Mouse (Mus musculus) intestine, embryonic 15.5 days (tissue): ENCODE data around the gene Lclat1. TPM values are rescaled to one million over a fixed set of nuclear protein-coding genes. Genes with fewer than 3 reads are reported as not detected.

Experiments
- ATAC-seq: fragments of 200-750 bp; cut with Nextera tagmentation; 2 replicates; pipeline ENCODE4 v1.8.0; 2017; ENCODE audit warnings: moderate TSS enrichment, moderate library complexity
- H3K27ac ChIP-seq: fragments of 300-500 bp; sonication (generic); 2 replicates; pipeline ENCODE4 v1.5.1; 2015; ENCODE audit warnings: mild to moderate bottlenecking, inconsistent platforms
- H3K27me3 ChIP-seq: fragments of 300-500 bp; sonication (generic); replicated peaks from 2 replicates; pipeline ENCODE4 v1.6.1; 2015; ENCODE audit warnings: inconsistent platforms
- H3K36me3 ChIP-seq: fragments of 300-500 bp; sonication (generic); 2 replicates; pipeline ENCODE4 v1.6.1; 2015; ENCODE audit warnings: inconsistent platforms
- H3K4me1 ChIP-seq: fragments of 300-500 bp; sonication (generic); replicated peaks from 2 replicates; pipeline ENCODE4 v1.6.1; 2015; ENCODE audit warnings: inconsistent platforms
- H3K4me2 ChIP-seq: fragments of 300-500 bp; sonication (generic); replicated peaks from 2 replicates; pipeline ENCODE4 v1.6.1; 2015; ENCODE audit warnings: mild to moderate bottlenecking, inconsistent platforms
- H3K4me3 ChIP-seq: fragments of 300-500 bp; sonication (generic); replicated peaks from 2 replicates; pipeline ENCODE4 v1.5.1; 2015; ENCODE audit warnings: inconsistent platforms
- H3K9ac ChIP-seq: fragments of 300-500 bp; sonication (generic); 2 replicates; pipeline ENCODE4 v1.6.1; 2015; ENCODE audit warnings: inconsistent platforms
- H3K9me3 ChIP-seq: fragments of 300-500 bp; sonication (generic); 2 replicates; pipeline ENCODE4 v1.6.1; 2016; ENCODE audit warnings: inconsistent platforms
- WGBS: fragments of 180-500 bp; shearing (Covaris S2); methylation state at CpG from one replicate; pipeline ENCODE4 v1.1.7; 2015; 5-methylcytosine and 5-hydroxymethylcytosine counted together
- polyA plus RNA-seq: library from polyadenylated mRNA; unstranded; fragments of >200 nt; fragmentation: Nextera tagmentation; extraction: Ambion mirVana; gene quantifications from 2 replicates; pipeline ENCODE4 v1.2.1, GENCODE M21; 2015

Lclat1 gene
- 24.2 and 25.0 TPM in 2 replicates for polyA plus RNA-seq

DNA sequence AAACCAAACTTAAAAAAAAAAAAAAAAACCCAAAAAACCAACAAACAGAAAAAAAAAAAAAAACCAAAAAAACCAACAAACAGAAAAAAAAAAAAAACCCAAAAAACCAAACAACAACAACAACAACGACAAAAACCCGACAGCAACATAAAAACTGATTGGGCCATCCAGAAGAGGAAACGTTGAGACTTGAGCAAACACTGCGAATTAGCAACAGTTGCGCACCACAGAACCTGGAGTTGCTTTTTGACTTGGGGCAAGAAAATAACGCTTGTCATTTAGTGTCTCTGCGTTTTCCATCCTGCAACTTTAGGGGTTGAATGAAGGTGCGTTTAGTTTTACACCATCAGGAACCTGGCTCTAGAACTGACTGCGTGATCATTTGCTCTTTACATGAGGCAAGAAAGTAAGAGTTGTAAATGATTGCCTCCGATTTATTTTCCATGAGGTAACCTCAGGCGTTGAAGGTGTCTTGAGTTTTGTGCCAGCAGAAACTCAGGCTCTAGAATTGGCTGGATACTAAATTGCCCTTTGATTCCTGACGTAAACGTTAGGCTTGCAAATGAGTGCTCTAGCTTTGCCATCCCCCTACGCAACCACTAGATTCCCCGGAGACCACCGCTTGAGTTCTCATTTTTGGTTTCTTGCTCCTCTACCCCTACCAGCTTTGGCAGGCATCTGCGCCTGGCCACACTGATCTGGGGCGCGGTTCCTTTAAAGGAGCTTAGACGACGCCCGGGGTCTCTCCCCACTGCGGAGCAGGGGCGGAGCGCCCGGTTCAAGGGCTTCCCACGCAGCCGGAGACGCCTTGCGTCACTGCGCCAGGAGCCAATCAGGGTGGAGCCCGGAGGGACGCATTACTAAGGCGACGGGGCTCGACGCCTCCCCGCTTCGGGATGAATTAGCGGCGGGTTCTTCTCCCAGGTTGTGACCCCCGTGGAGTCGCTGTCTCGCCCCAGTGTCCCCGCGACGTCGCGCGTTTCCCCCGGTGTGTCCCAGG lies at the start of gene Lclat1:
TSS of gene Lclat1 (plus strand) at position 828 of the 1,000 bp plus-strand sequence.
- H3K27me3 ChIP-seq, result no peaks in the 10 kb centered on the region
- peak within 1 kb of the TSS; percentile 77 for H3K9ac ChIP-seq
- 4% methylated on average over 51 of the region's 51 CpGs for WGBS

DNA sequence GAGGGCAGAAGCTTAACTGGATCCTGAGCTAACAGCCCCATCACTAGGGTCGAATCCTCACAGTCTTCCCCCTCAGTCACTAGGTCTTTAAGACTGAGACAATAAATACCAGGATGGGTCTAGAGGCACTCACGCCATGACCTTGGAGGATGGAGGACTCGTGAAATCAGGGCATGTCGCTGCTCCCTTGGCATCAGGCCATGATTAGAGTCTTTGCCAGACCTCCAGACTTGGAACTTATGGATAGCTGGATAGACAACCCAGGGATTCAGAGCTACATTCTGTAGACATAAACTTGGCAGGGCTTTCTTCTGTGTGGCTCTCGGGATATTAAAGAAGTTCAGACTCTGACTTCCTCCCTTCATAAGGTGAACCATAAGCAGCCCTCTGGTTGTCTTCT lies 49.5 kb upstream of the Lclat1 start:
- H3K4me3 ChIP-seq, result no peak overlapping the region
- no peaks in the 10 kb centered on the region for H3K27me3 ChIP-seq
- no peaks in the 10 kb centered on the region for H3K9me3 ChIP-seq
- H3K9ac ChIP-seq, result no peak overlapping the region
- H3K4me2 ChIP-seq, result no peak overlapping the region
- peaks cover 18% of the 10 kb centered on the region for H3K4me1 ChIP-seq
- H3K27ac ChIP-seq, result no peak overlapping the region
- ATAC-seq, result no peak
- H3K36me3 ChIP-seq, result no peaks in the 10 kb centered on the region
- WGBS, result 52% methylated on average over 5 of the region's 5 CpGs

More for the DNA sequence above, at the start of gene Lclat1:
- peak within 1 kb of the TSS; percentile 76 for H3K4me2 ChIP-seq
- H3K4me1 ChIP-seq, result peaks cover 3% of the 10 kb centered on the region; the same call in 1 of the 2 replicates
- peak within 1 kb of the TSS; percentile 89 for H3K27ac ChIP-seq
- H3K4me3 ChIP-seq, result peak within 1 kb of the TSS; percentile 79
- ATAC-seq, result peak; percentile 98
- no peaks in the 10 kb centered on the region for H3K9me3 ChIP-seq
- H3K36me3 ChIP-seq, result no peaks in the 10 kb centered on the region

DNA sequence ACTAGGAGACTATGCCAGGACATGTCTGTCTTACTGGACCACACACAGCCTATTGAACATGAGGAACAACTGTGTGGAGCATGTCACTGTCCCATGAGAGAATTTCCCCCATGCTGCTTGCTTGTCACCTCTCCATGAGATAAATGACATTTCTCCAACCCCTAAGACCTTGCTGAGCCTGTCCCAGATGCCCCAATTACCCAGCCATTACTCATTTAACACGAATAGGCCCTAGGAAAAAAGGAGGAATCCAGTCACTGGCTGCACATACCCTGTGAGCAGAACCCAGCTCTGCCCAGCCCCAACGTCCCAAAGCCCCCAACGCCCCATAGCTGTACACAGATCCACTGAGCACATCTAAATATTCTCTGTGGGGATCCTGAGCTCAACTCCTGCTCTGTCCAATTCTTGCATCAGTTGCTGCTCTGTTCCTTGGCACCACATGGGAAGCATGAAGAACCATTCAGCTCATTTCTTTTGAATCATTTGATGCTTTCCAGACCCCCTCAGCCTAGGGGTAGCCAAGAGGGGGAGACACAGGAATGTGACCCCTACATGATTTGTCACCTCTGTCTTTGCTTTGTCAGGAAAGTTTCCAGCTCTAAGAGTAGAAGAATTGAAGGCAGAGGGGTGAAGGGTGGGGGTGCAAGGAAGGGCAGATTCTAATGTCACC lies 47.4 kb upstream of the Lclat1 start:
- peak; percentile 80 for ATAC-seq
- Histone ChIP-seq H3K36me3 (no peaks in the 10 kb centered on the region), H3K9ac (no peak overlapping the region), H3K27me3 (no peaks in the 10 kb centered on the region), H3K27ac (peak overlapping the region; percentile 39), H3K9me3 (no peaks in the 10 kb centered on the region), H3K4me3 (no peak overlapping the region), H3K4me1 (peaks cover 13% of the 10 kb centered on the region; the same call in 1 of the 2 replicates), H3K4me2 (no peak overlapping the region)
- 28% methylated on average over 3 of the region's 3 CpGs for WGBS

DNA sequence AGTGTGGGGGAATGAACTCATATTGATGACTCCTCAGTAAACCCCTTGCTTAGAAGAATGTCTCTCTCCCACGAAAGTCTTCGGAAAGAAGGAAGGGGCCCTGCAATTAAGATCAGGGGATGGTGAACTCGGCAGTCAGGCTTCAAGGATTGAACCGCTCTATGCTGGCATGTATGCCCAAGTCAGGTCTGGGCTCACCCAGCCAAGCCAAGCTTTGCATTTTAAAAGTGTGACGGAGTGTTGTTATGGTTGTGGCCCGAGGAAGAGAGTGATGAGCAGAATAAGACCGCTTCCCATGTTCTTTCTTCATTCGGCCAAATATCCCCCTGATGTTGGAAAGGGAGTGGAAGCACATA lies 46.9 kb upstream of the Lclat1 start:
- Histone ChIP-seq H3K9me3 (no peaks in the 10 kb centered on the region), H3K4me1 (peaks cover 13% of the 10 kb centered on the region; the same call in 1 of the 2 replicates), H3K36me3 (no peaks in the 10 kb centered on the region), H3K27ac (peak overlapping the region; percentile 20; the same call in 1 of the 2 replicates), H3K27me3 (no peaks in the 10 kb centered on the region), H3K4me2 (no peak overlapping the region), H3K4me3 (no peak overlapping the region), H3K9ac (no peak overlapping the region)
- WGBS, result 51% methylated on average over 8 of the region's 8 CpGs
- ATAC-seq, result peak; percentile 43; the same call in 1 of the 2 replicates

DNA sequence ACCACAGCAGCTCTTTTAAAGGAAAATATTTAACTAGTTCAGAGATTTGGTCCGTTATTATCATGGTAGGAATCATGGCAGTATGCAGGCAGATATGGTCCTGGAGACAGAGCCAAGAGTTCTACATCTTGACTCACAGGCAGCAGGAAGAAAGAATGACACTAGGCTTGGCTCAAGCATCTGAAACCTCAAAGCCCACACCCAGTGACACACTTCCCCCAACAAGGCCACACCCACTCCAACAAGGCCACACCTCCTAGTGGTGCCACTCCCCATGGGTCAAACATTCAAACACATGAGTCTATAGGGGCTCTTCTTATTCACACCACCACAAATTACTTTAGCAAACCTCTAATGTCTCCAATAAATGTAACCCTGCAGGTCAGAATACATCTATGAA lies 45.1 kb upstream of the Lclat1 start:
- 79% methylated on average over 1 of the region's 1 CpGs for WGBS
- no peak for ATAC-seq
- Histone ChIP-seq H3K4me1 (peaks cover 27% of the 10 kb centered on the region), H3K4me3 (no peak overlapping the region), H3K27me3 (no peaks in the 10 kb centered on the region), H3K36me3 (no peaks in the 10 kb centered on the region), H3K9ac (no peak overlapping the region), H3K9me3 (no peaks in the 10 kb centered on the region), H3K4me2 (no peak overlapping the region), H3K27ac (no peak overlapping the region)

DNA sequence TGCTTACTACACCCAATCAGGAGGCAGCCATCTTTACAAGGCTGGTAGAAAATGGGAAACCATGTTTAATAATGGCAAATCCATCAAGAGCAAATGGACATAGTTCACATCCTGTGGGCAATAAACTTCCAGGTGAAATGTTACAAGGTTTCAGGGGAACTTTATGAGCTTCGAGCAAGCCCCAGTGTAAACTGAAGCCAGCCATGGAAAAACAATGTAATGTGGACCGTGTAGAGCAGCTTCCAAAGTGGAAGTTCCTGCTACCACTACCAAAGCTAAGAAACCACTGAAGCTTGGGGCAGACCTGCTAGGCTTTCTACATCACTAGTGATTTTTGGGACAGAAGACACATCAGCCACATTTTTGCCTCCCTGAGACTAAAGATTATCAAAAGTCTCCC lies 44.5 kb upstream of the Lclat1 start:
- no peaks in the 10 kb centered on the region for H3K9me3 ChIP-seq
- no peak for ATAC-seq
- H3K27ac ChIP-seq, result no peak overlapping the region
- H3K4me2 ChIP-seq, result no peak overlapping the region
- no peak overlapping the region for H3K9ac ChIP-seq
- 67% methylated on average over 2 of the region's 2 CpGs for WGBS
- no peaks in the 10 kb centered on the region for H3K27me3 ChIP-seq
- peaks cover 29% of the 10 kb centered on the region for H3K4me1 ChIP-seq
- H3K4me3 ChIP-seq, result no peak overlapping the region
- no peaks in the 10 kb centered on the region for H3K36me3 ChIP-seq

DNA sequence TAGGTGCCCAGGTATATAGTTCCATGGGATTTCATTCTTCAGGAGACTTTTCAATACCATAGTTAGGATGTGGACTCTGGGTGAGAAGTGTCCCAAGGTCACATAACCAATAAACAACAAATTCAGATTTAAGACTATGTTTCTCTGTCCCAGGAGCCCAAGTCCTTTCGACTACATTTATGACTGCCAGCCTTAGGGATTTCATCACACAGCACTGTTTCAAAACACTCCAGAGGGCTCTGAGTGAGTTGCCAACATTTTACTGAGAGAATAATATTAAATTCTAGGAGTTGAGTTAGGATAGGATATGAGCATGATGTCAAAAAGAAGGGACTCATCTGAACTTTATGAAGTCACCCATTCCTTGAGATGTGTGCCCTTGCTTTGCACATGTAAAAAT lies 44.0 kb upstream of the Lclat1 start:
- no peak for ATAC-seq
- H3K36me3 ChIP-seq, result no peaks in the 10 kb centered on the region
- H3K4me2 ChIP-seq, result no peak overlapping the region
- WGBS, result 76% methylated on average over 1 of the region's 1 CpGs
- H3K9ac ChIP-seq, result no peak overlapping the region
- H3K4me1 ChIP-seq, result peaks cover 30% of the 10 kb centered on the region
- no peak overlapping the region for H3K27ac ChIP-seq
- no peaks in the 10 kb centered on the region for H3K27me3 ChIP-seq
- no peak overlapping the region for H3K4me3 ChIP-seq
- no peaks in the 10 kb centered on the region for H3K9me3 ChIP-seq

DNA sequence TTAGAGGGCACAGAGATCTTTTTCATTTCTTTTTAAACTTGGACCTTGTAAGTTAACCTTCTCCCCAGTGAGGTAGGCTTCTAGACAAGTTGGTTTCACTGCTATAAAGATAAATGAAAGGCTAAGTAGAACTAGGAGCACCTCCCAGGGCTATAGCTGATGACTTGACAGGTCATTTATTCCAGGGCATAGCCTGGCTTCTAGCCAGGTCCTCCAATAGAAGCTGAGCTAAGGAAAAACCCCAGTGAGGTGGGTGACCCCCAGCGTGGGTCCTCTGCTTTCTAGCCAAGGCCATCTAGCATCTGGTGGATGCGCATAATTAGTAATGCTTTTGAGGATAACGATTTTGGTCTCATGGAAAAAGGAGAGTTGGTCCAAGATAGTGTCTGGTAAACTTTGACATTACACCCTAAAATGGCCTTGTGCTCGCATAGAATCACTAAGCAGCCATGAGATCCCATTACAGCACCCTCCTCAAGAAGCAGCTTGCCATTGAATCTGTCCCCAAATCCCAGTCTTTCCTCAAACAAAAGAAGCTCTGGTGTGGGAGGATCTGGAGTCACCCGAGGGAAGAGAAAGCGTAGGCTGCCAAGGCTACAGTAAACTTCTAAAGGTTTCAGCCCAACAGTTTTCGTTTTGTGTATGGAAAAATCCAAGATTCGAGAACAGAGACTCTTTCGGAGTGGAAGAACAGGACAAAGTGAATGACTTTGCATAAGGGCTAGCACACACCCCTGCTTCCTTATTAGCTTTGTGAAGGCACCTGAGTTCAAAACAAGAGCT lies 41.2 kb upstream of the Lclat1 start:
- no peaks in the 10 kb centered on the region for H3K36me3 ChIP-seq
- no peak overlapping the region for H3K9ac ChIP-seq
- H3K9me3 ChIP-seq, result no peaks in the 10 kb centered on the region
- no peak overlapping the region for H3K4me3 ChIP-seq
- no peaks in the 10 kb centered on the region for H3K27me3 ChIP-seq
- WGBS, result 66% methylated on average over 9 of the region's 9 CpGs
- peaks cover 29% of the 10 kb centered on the region for H3K4me1 ChIP-seq
- peak overlapping the region; percentile 72 for H3K27ac ChIP-seq
- H3K4me2 ChIP-seq, result no peak overlapping the region
- no peak for ATAC-seq

DNA sequence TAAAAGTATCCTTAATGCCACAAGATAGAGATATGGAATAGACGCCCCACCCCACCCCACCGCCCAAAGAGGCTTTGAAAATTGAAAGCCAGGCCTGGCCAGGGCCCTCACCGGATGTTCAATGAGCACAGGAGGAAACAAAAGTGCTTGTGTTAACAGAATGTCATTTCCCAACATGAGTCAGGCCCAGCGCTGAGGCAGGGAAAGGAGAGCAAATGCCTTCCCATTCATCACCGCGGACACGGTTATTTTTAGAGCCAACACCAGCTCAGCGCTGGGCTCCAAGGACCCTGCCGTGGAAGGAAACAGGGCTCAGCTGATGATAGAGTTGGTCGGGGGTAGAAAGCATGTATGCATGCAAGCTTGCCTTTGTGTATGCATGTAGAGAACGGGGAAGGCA lies 40.4 kb upstream of the Lclat1 start:
- H3K9me3 ChIP-seq, result no peaks in the 10 kb centered on the region
- no peaks in the 10 kb centered on the region for H3K27me3 ChIP-seq
- ATAC-seq, result peak; percentile 50
- H3K9ac ChIP-seq, result 0 out of 2 replicates have a peak overlapping the region, but pooled peaks have one; percentile 11
- H3K36me3 ChIP-seq, result no peaks in the 10 kb centered on the region
- 0 out of 2 replicates have a peak overlapping the region, but pooled peaks have one; percentile 1 for H3K4me2 ChIP-seq
- H3K27ac ChIP-seq, result peak overlapping the region; percentile 72
- 28% methylated on average over 11 of the region's 11 CpGs for WGBS
- no peak overlapping the region for H3K4me3 ChIP-seq
- H3K4me1 ChIP-seq, result peaks cover 29% of the 10 kb centered on the region

DNA sequence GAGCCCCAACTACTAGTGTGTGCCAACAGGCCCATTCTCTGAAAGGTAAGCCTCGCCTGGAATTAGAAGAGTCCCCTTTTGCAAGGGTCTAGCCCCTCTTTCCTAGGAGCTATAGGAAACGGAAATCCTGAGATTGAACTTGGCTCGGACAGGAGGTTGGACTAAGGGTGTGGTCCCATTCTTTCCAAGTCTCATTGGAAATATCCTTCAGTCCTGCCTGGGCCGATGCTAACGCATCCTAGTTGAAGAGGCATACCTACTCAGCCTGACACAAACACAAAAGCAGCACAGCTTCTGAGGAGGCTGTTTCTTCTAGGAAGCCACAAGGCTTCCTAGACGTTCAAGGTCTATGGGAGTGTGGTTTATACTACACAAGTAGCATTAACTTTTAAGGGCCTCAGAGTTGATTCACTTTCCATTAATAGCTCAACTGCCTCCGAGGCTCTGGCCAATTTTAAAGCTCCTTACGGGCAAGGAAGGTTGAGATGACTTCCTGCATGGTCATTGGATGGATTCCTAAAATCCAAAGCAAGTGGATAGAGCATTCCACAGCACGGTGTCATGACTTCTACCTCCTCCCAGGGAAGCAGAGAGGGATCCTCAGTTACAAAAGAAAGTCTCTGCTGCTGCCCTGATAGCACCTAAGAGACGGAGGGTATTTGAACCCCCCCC lies 39.3 kb upstream of the Lclat1 start:
- Histone ChIP-seq H3K9me3 (no peaks in the 10 kb centered on the region), H3K4me2 (no peak overlapping the region), H3K9ac (no peak overlapping the region), H3K27ac (peak overlapping the region; percentile 72), H3K4me1 (peaks cover 37% of the 10 kb centered on the region), H3K27me3 (no peaks in the 10 kb centered on the region), H3K4me3 (no peak overlapping the region), H3K36me3 (no peaks in the 10 kb centered on the region)
- WGBS, result 57% methylated on average over 10 of the region's 10 CpGs
- no peak for ATAC-seq

DNA sequence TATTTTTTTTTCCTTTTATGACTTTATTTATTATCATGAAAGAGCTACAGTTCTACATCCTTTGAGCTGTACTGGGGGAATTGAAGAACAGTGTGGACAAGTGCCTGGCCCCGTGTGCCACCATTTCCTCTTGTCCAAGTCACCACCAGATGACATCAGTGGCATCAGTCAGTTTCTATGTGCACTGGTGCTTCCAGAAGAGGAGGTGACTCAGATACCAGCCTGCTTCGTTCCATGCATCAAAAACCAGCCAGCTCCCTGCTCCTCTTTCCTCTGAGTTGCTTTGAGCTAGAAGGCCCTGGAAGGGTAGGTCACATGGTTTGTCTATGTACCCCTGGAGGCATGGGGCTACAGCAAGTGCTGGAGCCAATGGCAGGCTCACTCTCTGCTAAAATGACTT lies 37.3 kb upstream of the Lclat1 start:
- H3K27me3 ChIP-seq, result no peaks in the 10 kb centered on the region
- peaks cover 37% of the 10 kb centered on the region for H3K4me1 ChIP-seq
- no peak for ATAC-seq
- 80% methylated on average over 2 of the region's 2 CpGs for WGBS
- H3K4me3 ChIP-seq, result no peak overlapping the region
- no peak overlapping the region for H3K9ac ChIP-seq
- H3K4me2 ChIP-seq, result no peak overlapping the region
- H3K36me3 ChIP-seq, result no peaks in the 10 kb centered on the region
- 0 out of 2 replicates have a peak overlapping the region, but pooled peaks have one; percentile 62 for H3K27ac ChIP-seq
- no peaks in the 10 kb centered on the region for H3K9me3 ChIP-seq
